In genomic region chr2:35132662-35133055, GRCm38 (mm10) we compare ENCODE assay signal across 7 mouse cellular contexts. TPM values are rescaled to one million over a fixed set of nuclear protein-coding genes. Genes with fewer than 3 reads are reported as not detected.
DNase-seq lines count a peak whose midpoint lies in the region; ATAC-seq and TF ChIP-seq lines count a peak whose summit lies in the region.

No protein-coding gene starts in this region.

- H3K4me2 ChIP-seq in forebrain, embryonic 11.5 days (ENCODE audit: low read depth, low read length, severe bottlenecking): peak overlapping the region; percentile 70
- H3K4me2 ChIP-seq in liver, embryonic 15.5 days: peak overlapping the region; percentile 68

- DNase-seq in thymus, adult 2 months: no peak
- DNase-seq in thymus, adult 18-20 months: no peak
- no peak for DNase-seq in forebrain, embryonic 11.5 days (ENCODE audit: low spot score)
- no peak for DNase-seq in spleen, adult 18-20 months
- no peak for DNase-seq in cerebellum, adult 9-11 months
- no peak for DNase-seq in thymus, postnatal 4 days

- peaks cover 2% of the 10 kb centered on the region; the same call in 1 of the 2 replicates for H3K4me1 ChIP-seq in thymus, adult 2 months (replicated peaks; ENCODE audit: control insufficient read depth, insufficient read depth, low read length)
- peaks cover 6% of the 10 kb centered on the region for H3K4me1 ChIP-seq in forebrain, embryonic 11.5 days (replicated peaks; ENCODE audit: control insufficient read depth, insufficient read depth, low read length)
- peaks cover 15% of the 10 kb centered on the region for H3K4me1 ChIP-seq in liver, embryonic 15.5 days (replicated peaks)

- peaks cover 41% of the 10 kb centered on the region for H3K36me3 ChIP-seq in thymus, adult 2 months (ENCODE audit: control insufficient read depth, insufficient read depth, low read length)
- H3K36me3 ChIP-seq in forebrain, embryonic 11.5 days (ENCODE audit: control insufficient read depth, insufficient read depth, low read length): no peaks in the 10 kb centered on the region; the same call in 1 of the 2 replicates
- H3K36me3 ChIP-seq in liver, embryonic 15.5 days (replicated peaks): peaks cover 33% of the 10 kb centered on the region

- no peak for TF ChIP-seq POLR2A in thymus, adult 2 months (IDR thresholded peaks at IDR 0.05; ENCODE audit: control insufficient read depth, extremely low read depth, insufficient read depth, low read length, poor library complexity)

- H3K4me3 ChIP-seq in thymus, adult 2 months (ENCODE audit: control insufficient read depth, insufficient read depth, low read length): peak overlapping the region; percentile 59
- peak overlapping the region; percentile 45 for H3K4me3 ChIP-seq in forebrain, embryonic 11.5 days (ENCODE audit: low read depth, low read length)
- peak overlapping the region; percentile 66 for H3K4me3 ChIP-seq in liver, embryonic 15.5 days (replicated peaks)

- peak overlapping the region; percentile 91 for H3K27ac ChIP-seq in thymus, adult 2 months (ENCODE audit: control insufficient read depth, insufficient read depth, low read length)
- peak overlapping the region; percentile 66 for H3K27ac ChIP-seq in forebrain, embryonic 11.5 days (ENCODE audit: low read depth, low read length)
- peak overlapping the region; percentile 78 for H3K27ac ChIP-seq in liver, embryonic 15.5 days (replicated peaks)

- no peaks in the 10 kb centered on the region for H3K27me3 ChIP-seq in thymus, adult 2 months (ENCODE audit: control insufficient read depth, insufficient read depth, low read length)
- no peaks in the 10 kb centered on the region for H3K27me3 ChIP-seq in forebrain, embryonic 11.5 days (ENCODE audit: control insufficient read depth, insufficient read depth, low read length)
- H3K27me3 ChIP-seq in liver, embryonic 15.5 days: no peaks in the 10 kb centered on the region

- no peak for TF ChIP-seq CTCF in thymus, adult 2 months (IDR thresholded peaks at IDR 0.05; ENCODE audit: borderline replicate concordance, control insufficient read depth, extremely low read depth, insufficient read depth, low read length, poor library complexity)

- peak overlapping the region; percentile 70 for H3K9ac ChIP-seq in forebrain, embryonic 11.5 days (ENCODE audit: low read length)
- peak overlapping the region; percentile 60 for H3K9ac ChIP-seq in liver, embryonic 15.5 days

- ATAC-seq in forebrain, embryonic 11.5 days (replicated peaks; ENCODE audit: low FRiP score): no peak
- no peak for ATAC-seq in liver, embryonic 15.5 days (ENCODE audit: insufficient read depth)

- 4% methylated on average over 5 of the region's 5 CpGs for WGBS in thymus, adult 2 months
- WGBS in forebrain, embryonic 11.5 days: 8% methylated on average over 5 of the region's 5 CpGs
- WGBS in liver, embryonic 15.5 days (ENCODE audit: insufficient replicate concordance): 5% methylated on average over 5 of the region's 5 CpGs

- no peaks in the 10 kb centered on the region for H3K9me3 ChIP-seq in forebrain, embryonic 11.5 days (ENCODE audit: control insufficient read depth, low read length)
- no peaks in the 10 kb centered on the region for H3K9me3 ChIP-seq in liver, embryonic 15.5 days (replicated peaks)

RNA-seq across cellular contexts. Expression of gene Cntrl, which starts 23.4 kb away (rescaled TPM):
- 37.5 and 45.2 TPM in 2 replicates for polyA plus RNA-seq in thymus, adult 2 months (2012; rRNA removed)
- polyA plus RNA-seq in forebrain, embryonic 11.5 days (2014; fragmentation: Nextera tagmentation; extraction: Ambion mirVana): 36.9 and 42.0 TPM in 2 replicates
- 8.5 and 8.6 TPM in 2 replicates for polyA plus RNA-seq in liver, embryonic 15.5 days (2015; fragmentation: Nextera tagmentation; extraction: Ambion mirVana)

RNA-seq across cellular contexts. Expression of gene AI182371, which starts 31.3 kb away (rescaled TPM):
- polyA plus RNA-seq in thymus, adult 2 months (2012; rRNA removed): 0.39 and 0.62 TPM in 2 replicates
- 0.17 TPM in 1 of 2 replicates, not detected in the other for polyA plus RNA-seq in forebrain, embryonic 11.5 days (2014; fragmentation: Nextera tagmentation; extraction: Ambion mirVana)
- polyA plus RNA-seq in liver, embryonic 15.5 days (2015; fragmentation: Nextera tagmentation; extraction: Ambion mirVana): 35.9 and 43.1 TPM in 2 replicates

Comparison
In these comparisons a context has a peak if more than half of its experiments do, and no peak if none do; other contexts are left out.
1. RNA of gene AI182371, which starts 31.3 kb away (polyA plus RNA-seq): 35.9 to 43.1 TPM in liver, embryonic 15.5 days; 0.39 to 0.62 TPM in thymus, adult 2 months and 0.17 TPM in forebrain, embryonic 11.5 days; every median in the first group is over 10 times any median in the second.
2. Peak in every context shown above with its lines, with median percentiles within 50 percentile points of each other: H3K27ac ChIP-seq and H3K4me3 ChIP-seq.